Comparison of ENCODE assay signal across 12 mouse cellular contexts in genomic region chr11:22779821-22780551, GRCm38 (mm10).
DNase-seq lines count a peak whose midpoint lies in the region; ATAC-seq and TF ChIP-seq lines count a peak whose summit lies in the region.
"Had no signal": no experiment of that assay in that cellular context is flagged by ENCODE, and none has a peak within 500 bp of the region (broad histone marks: within the 10 kb centered on the region; RNA-seq: fewer than 3 reads in every experiment).

No protein-coding gene starts in this region.

- 28% methylated on average over 6 of the region's 6 CpGs for WGBS in thymus, adult 2 months
- WGBS in liver, embryonic 12.5 days (ENCODE audit: insufficient replicate concordance) = 44% methylated on average over 6 of the region's 6 CpGs

- no peak overlapping the region for H3K4me2 ChIP-seq in liver, embryonic 12.5 days
- H3K4me2 ChIP-seq: hindbrain, embryonic 12.5 days had no signal

- H3K4me3 ChIP-seq in gastrocnemius, adult 2 months = no peak overlapping the region
- H3K4me3 ChIP-seq in thymus, adult 2 months (ENCODE audit: control insufficient read depth, insufficient read depth, low read length) = no peak overlapping the region
- H3K4me3 ChIP-seq in liver, embryonic 12.5 days = no peak overlapping the region
- H3K4me3 ChIP-seq in layer of hippocampus, adult 2 months = no peak overlapping the region
- H3K4me3 ChIP-seq: erythroblast, embryonic 14.5 days; hindbrain, embryonic 12.5 days had no signal

- no peaks in the 10 kb centered on the region for H3K9me3 ChIP-seq in liver, embryonic 12.5 days (replicated peaks)
- H3K9me3 ChIP-seq: hindbrain, embryonic 12.5 days had no signal

- H3K36me3 ChIP-seq in thymus, adult 2 months (ENCODE audit: control insufficient read depth, insufficient read depth, low read length) = no peaks in the 10 kb centered on the region
- no peaks in the 10 kb centered on the region; the same call in 1 of the 2 replicates for H3K36me3 ChIP-seq in liver, embryonic 12.5 days
- H3K36me3 ChIP-seq: hindbrain, embryonic 12.5 days had no signal

- intact Hi-C loops in gastrocnemius, adult 2 months (cut with DNase I) = no loop called here
- intact Hi-C loops in gastrocnemius, postnatal 36 days (cut with DNase I) = no loop called here

- H3K9ac ChIP-seq in liver, embryonic 12.5 days = no peak overlapping the region
- H3K9ac ChIP-seq: hindbrain, embryonic 12.5 days had no signal

- peak overlapping the region; percentile 59 for H3K27ac ChIP-seq in gastrocnemius, adult 2 months
- peak overlapping the region; percentile 86 for H3K27ac ChIP-seq in thymus, adult 2 months (ENCODE audit: control insufficient read depth, insufficient read depth, low read length)
- H3K27ac ChIP-seq in liver, embryonic 12.5 days = 0 out of 2 replicates have a peak overlapping the region, but pooled peaks have one; percentile 30
- no peak overlapping the region for H3K27ac ChIP-seq in layer of hippocampus, adult 2 months
- H3K27ac ChIP-seq: hindbrain, embryonic 12.5 days had no signal

- no peak for TF ChIP-seq CTCF in gastrocnemius, adult 2 months (IDR thresholded peaks at IDR 0.05)
- TF ChIP-seq CTCF in thymus, adult 2 months (IDR thresholded peaks at IDR 0.05; ENCODE audit: borderline replicate concordance, control insufficient read depth, extremely low read depth, insufficient read depth, low read length, poor library complexity) = no peak
- TF ChIP-seq CTCF in layer of hippocampus, adult 2 months (conservative IDR thresholded peaks at IDR 0.05) = no peak

- no peak for ATAC-seq in liver, embryonic 12.5 days

- TF ChIP-seq POLR2A in thymus, adult 2 months (IDR thresholded peaks at IDR 0.05; ENCODE audit: control insufficient read depth, extremely low read depth, insufficient read depth, low read length, poor library complexity) = no peak

- H3K4me1 ChIP-seq in thymus, adult 2 months (replicated peaks; ENCODE audit: control insufficient read depth, insufficient read depth, low read length) = peaks cover 25% of the 10 kb centered on the region
- H3K4me1 ChIP-seq in liver, embryonic 12.5 days = peaks cover 20% of the 10 kb centered on the region
- H3K4me1 ChIP-seq: hindbrain, embryonic 12.5 days had no signal

- DNase-seq in gastrocnemius, adult 2 months = no peak
- DNase-seq in gastrocnemius, postnatal 36 days = no peak
- no peak for DNase-seq in thymus, adult 2 months
- no peak for DNase-seq in thymus, postnatal 25 days
- DNase-seq in urinary bladder, adult 18-20 months (ENCODE audit: low spot score in 2 of 2) = no peak
- no peak for DNase-seq in spleen, postnatal 36 days (ENCODE audit: low spot score in 2 of 2)
- no peak for DNase-seq in layer of hippocampus, adult 2 months (ENCODE audit: low spot score in 2 of 2)
- DNase-seq: cerebellum, postnatal 14 days; gastrocnemius, postnatal 14 days had no signal

- H3K27me3 ChIP-seq in thymus, adult 2 months (ENCODE audit: control insufficient read depth, insufficient read depth, low read length) = no peaks in the 10 kb centered on the region
- no peaks in the 10 kb centered on the region for H3K27me3 ChIP-seq in liver, embryonic 12.5 days (replicated peaks)
- H3K27me3 ChIP-seq: hindbrain, embryonic 12.5 days had no signal
